Mouse (Mus musculus) kidney, postnatal 14 days (tissue): ENCODE measurements around the gene Zfp426.

Experiments used
- DNase-seq: peaks from one replicate; pipeline ENCODE4 v3.0.0; 2022; ENCODE audit warnings: mixed read lengths

Gene Zfp426

GRCm38 (mm10) chr9:20492527-20493233, at the start of gene Zfp426:
Zfp426 (minus strand) TSS chr9:20492746.
- peak; percentile 91 for DNase-seq

- no peak for DNase-seq
Measured at GRCm38 (mm10) chr9:20536598-20536997, 44.1 kb upstream of the Zfp426 start.

GRCm38 (mm10) chr9:20534326-20534926, 41.9 kb upstream of the Zfp426 start:
- DNase-seq: no peak

GRCm38 (mm10) chr9:20521306-20521957, 28.9 kb upstream of the Zfp426 start, which contains the start of gene Zfp266:
Zfp266 (minus strand) TSS chr9:20521417.
- peak; percentile 93 for DNase-seq

GRCm38 (mm10) chr9:20520531-20521210, 28.1 kb upstream of the Zfp426 start:
- DNase-seq: peak; percentile 10

- no peak for DNase-seq
Measured at GRCm38 (mm10) chr9:20519949-20520348, 27.4 kb upstream of the Zfp426 start.

- DNase-seq: no peak
Measured at GRCm38 (mm10) chr9:20518708-20519107, 26.2 kb upstream of the Zfp426 start.

- no peak for DNase-seq
Measured at GRCm38 (mm10) chr9:20517727-20518126, 25.2 kb upstream of the Zfp426 start.

- no peak for DNase-seq
Measured at GRCm38 (mm10) chr9:20514016-20514415, 21.5 kb upstream of the Zfp426 start.

GRCm38 (mm10) chr9:20512714-20513113, 20.2 kb upstream of the Zfp426 start:
- no peak for DNase-seq

- DNase-seq: no peak
Measured at GRCm38 (mm10) chr9:20511645-20512044, 19.1 kb upstream of the Zfp426 start.

- DNase-seq: no peak
Measured at GRCm38 (mm10) chr9:20510346-20510745, 17.8 kb upstream of the Zfp426 start.

- no peak for DNase-seq
Measured at GRCm38 (mm10) chr9:20509676-20510075, 17.1 kb upstream of the Zfp426 start.

GRCm38 (mm10) chr9:20504801-20505200, 12.3 kb upstream of the Zfp426 start:
- DNase-seq: peak; percentile 41

GRCm38 (mm10) chr9:20493281-20493680, 735 bp upstream of the Zfp426 start:
- DNase-seq: peak; percentile 13

GRCm38 (mm10) chr9:20491858-20492526, 554 bp downstream of the Zfp426 start:
- DNase-seq: no peak

GRCm38 (mm10) chr9:20489536-20489935, 3.0 kb downstream of the Zfp426 start:
- DNase-seq: no peak

GRCm38 (mm10) chr9:20479396-20479795, 13.2 kb downstream of the Zfp426 start:
- peak; percentile 15 for DNase-seq

GRCm38 (mm10) chr9:20476632-20477031, 15.9 kb downstream of the Zfp426 start:
- DNase-seq: no peak

GRCm38 (mm10) chr9:20466761-20467442, 25.6 kb downstream of the Zfp426 start:
- peak; percentile 78 for DNase-seq

- peak; percentile 83 for DNase-seq
Measured at GRCm38 (mm10) chr9:20459377-20460317, 32.9 kb downstream of the Zfp426 start, which contains the start of gene Zfp26. Zfp26 (minus strand) TSS chr9:20460162.
